Mouse (Mus musculus): ENCODE measurements around the gene Kremen1. TPM values are rescaled to one million over a fixed set of nuclear protein-coding genes. Genes with fewer than 3 reads are reported as not detected.
A peak's percentile ranks its signal among the peaks of the same experiment; 100 is the strongest.

Kremen1 gene
- total RNA-seq, 2 experiments from 2014 or later = 13.1 to 14.6 TPM

DNA sequence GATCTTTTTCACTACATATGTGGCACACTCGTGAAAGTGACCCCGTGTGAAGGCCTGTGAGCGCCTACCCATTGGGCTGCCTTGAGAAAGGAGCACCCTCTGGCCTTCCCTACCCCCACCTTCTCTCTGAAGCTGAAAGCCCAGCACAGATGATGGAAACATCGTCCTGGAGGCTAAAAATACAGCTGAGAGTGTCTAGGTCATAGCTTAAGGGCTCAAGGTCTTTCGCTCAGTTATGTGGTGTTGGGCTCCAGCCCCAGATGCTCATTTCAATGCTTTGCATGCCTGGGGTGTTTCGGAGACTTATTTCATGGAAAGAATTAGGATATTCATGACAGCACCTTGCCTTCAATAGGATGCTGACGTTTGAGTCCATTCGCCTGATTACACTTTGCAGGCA lies 4.4 kb upstream of the Kremen1 start:
- DNase-seq = no peak

DNA sequence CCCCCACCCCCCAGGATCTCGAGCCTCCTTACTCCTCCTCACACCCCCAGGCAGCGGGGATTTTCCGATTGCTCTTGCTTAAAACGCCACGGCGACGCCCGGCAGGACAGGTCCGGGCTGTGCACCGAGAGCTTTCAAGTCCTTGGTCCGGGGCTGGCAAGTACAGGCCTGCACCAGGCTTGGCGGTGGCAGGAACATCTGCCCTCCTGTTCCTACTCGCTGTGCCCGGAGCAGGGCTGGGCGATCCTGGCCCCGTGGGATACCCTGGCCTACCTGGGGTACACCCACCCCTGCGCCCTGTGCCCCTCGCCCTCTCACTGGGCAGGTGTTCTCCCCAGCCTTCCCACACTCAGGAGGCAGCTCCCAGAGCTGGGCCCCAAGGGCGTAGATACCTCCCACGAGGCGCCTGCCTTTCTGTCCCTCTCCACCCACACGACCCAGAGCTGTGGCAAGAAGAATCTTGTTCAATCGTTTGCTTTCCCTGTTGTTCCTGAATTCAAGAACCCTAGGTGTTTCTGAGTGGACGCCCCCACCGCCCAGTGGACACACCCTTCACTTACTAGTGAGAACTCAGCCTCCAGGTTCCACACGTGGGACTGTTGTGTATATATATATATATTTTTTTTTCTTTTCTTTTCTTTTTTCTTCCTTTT lies 1.8 kb upstream of the Kremen1 start:
- no peak for DNase-seq

DNA sequence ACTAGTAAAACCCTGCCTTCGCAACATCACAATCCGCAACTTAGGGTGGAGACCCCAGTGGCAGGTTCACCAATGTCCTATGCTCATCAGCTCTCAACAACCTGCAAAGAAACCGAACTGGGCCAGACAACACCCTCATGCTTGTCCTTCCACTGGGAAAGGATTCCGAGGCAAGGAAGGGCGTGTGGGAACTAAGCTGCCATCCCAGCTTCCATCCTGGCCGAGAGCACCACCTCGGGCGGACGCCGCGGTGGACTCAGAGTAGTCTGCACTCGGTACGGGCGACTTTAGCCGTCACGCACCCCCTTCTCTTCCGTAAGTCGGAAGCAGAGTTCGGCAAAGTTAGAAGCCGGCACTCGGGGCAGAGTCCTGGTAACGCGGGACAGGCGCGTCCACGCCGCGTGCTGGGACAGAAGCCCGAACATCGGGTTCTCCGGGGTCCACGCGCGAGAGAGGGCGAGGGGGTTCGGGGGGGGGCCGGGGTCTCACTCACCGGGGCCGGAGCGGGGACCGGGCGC lies 357 bp downstream of the Kremen1 start:
- DNase-seq = no peak

DNA sequence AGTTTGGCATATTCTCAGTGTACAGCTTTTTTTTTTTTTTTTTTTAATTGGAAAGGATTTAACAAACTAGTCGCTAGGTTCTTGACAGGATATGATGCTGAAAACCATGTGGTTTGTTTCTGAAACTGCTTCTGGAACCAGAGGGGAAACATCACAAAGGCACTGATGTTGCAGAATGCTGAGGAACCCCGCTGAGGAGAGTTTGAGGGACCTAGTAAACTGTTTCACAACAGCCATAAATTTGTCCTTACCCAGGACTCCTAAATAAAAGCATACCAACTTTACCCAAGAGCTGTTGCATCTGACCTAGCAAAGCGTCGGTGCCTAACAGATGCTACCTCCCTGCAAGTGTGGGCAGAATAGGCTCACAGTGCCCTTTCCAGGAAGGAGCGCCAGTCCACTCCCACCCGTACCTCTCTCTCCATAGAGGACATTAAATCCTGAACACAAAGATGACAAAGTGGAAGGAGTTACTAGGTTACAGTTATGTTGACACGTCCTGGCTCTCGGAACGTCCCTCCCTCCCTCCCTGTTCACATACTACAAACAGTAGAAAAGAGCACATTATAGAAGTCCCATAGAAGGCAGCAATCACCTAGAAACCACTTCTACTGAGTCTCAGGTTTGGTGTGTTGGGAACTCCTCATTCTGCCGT lies 1.3 kb downstream of the Kremen1 start:
- no peak for DNase-seq

DNA sequence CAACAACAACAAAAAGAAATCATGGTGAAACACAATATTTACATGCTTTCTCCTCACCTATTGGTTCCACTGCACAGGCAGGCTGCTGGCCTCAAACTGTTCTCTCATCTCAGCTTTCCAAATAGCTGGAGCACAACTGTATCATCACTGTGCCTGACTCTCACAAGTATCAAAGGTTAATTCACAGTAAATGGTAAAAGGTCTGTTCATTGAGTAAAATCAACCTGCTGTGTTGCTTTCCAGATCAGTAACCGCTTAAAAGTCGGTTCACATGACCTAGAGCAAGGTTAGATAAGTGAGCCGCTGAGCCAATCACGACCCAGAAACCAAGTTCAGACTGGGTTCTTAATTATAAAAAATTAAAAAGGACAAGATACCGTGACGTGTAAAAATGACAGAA lies 3.3 kb downstream of the Kremen1 start:
- no peak for DNase-seq

DNA sequence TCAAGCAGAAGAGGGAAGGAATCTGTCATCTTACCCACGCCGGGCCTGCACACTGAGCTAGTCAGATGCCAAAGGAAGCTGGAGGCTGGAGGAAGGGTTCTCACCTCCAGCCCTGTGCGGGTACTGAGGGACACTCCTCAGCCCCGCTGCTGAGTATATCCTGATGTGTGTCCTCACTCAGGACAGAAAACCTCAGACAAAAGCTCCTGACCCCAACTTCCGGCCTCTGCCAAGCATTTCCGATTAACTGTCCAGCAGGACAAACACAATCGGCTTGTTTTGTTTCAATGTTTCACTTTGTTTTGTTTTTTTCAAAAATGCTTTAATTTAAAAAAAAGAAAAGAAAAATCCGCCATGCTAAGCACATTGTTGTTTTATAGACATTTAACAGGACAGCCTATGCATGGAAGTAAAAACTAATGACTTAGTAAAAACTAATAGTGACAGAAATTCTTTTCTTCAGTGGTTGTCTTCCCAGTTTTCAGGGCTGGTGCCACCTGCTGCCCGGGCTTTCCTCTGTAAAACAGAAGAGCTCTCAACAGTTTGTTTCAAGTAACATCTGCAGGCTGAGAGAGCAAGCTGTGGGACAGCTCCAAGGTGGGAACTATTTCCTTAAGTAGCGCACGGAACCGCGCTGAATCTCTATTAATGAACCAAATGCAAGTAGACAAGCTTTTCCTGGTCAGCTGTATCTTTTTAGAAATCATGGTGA lies 4.1 kb downstream of the Kremen1 start:
- DNase-seq = no peak

DNA sequence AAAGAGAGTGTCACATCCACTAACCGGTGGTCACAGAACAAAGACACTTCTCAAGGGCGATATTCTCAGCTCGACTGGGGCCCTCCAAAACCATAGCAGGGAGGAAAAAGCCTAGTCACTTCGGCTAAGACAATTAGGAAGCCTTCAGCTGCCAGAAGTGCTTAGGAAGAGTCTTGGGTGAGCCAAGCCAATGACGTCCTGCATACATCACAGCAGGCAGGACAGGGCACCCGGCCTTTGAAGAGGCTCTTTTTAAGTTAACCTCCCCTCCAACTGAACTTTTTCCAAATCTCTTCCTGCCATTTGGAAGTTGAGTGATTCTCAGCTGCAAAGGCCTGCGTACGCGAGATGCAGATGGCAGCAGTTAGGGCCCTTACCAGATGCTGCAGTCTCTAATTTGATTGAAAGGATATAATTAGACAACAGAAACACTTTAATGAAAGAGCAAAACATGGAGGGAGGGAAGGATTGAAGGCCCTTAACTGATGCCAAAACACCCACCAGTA lies 5.8 kb downstream of the Kremen1 start:
- DNase-seq = peak in 1 of 2 experiments; percentile 33

DNA sequence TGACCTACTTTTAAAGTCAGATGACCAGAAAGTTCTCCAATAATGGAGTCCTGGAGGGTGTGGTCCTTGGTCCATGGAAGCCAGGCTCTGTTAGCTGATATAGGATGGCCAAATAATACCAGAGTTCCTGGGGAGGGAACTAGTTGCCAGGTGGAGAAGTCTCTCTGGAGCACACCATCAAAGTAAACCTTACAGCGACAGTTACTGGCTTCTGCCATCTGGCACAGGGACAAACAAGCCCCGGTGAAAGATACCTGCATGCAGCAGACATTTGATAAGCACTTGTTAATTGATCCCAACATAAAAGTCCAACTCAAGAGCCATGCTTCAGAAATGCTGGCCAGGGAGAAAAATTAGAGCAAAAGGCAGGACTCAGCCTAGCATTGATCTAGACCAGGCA lies 7.3 kb downstream of the Kremen1 start:
- no peak for DNase-seq

DNA sequence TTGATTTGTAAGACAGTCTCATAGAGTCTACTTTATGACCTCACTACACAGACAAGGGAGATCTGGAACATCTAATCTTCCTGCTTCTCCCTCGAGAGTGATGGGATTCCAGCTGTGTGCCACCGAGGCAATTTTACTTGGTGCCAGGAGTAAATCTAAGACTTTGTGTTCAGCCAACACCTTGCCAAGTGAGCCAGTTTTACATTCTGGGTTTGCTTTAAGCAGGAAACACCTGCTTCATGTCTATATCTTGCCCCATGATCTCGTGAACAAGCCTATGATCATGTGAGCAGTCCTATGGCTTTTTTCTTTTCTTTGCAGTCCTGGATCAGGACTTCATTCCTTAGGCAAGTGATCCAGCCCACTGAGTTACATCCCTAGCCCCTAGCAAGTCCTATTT lies 7.8 kb downstream of the Kremen1 start:
- DNase-seq = no peak

DNA sequence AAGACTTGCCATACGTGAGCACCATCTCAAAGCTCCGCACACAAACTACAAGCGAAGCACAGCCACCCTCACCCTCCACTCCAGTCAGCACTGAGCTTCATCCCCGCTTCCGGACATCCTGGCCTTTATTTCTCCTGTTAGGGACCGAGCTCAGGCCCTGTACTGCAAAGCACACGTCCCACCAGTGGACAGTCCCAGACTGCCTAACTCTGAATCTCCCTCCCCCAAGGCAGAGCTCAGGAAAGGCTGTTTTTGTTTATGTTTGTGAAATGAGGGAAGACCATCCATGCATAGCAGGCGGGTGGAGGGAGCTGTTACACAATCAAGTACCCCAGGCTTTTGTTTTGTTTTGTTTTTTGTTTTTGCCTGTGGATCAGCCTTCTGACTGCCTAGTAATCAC lies 8.6 kb downstream of the Kremen1 start:
- no peak for DNase-seq

DNA sequence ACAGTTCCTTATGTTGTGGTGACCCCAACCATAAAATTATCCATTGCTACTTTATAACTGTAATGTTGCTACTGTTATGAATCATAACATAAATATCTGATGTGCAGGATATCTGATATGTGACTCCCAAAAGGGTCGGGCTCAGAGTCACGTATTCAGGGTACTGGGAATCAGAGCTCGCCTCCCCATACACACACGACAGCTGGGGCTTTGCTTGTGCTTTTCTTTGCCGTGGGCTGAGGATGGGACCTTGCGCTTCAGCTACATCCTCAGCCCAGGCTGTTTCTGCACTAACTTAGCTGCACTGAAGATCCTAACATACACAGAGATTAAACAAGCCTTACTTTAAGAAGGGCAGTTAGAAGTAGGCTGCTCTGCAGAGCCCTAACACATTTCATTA lies 10.2 kb downstream of the Kremen1 start:
- DNase-seq = no peak

DNA sequence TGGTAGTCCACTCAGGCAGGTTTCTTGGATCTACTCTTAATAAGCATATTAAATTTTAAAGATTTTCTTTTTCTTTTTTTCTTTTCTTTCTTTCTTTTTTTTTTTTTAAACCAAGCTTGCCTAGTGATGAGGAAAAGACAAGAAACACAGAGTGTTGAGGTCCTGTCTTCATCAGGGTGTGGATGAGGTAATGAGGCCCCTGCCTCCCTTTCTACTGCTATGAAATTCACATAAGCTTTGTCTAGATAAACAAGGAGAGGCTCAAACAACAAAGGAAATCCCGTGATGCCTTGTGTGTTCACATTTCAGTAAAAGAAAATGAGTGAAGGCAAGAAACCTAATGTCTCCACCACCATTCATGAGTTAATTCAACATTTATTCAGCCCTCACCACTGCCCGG lies 13.2 kb downstream of the Kremen1 start:
- no peak for DNase-seq

DNA sequence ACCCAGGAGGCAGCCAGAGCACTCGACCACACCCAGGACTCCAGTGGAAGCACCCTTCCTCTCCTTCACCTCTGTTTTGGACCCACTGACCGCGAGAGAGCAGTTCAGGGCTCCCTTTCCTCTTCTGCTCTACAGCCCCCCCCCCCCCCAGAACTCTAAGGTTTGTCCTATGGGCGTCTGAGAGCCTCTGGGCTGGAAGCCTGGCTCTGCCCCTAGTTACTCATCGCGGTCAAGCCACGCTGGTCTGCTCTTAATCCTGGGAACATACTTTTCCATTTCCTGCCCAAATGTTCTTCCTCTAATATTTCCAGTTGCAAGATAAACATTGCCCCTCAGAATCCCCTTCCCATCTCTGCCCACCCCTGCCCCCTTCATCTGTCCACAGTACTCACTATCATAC lies 15.9 kb downstream of the Kremen1 start:
- no peak for DNase-seq

DNA sequence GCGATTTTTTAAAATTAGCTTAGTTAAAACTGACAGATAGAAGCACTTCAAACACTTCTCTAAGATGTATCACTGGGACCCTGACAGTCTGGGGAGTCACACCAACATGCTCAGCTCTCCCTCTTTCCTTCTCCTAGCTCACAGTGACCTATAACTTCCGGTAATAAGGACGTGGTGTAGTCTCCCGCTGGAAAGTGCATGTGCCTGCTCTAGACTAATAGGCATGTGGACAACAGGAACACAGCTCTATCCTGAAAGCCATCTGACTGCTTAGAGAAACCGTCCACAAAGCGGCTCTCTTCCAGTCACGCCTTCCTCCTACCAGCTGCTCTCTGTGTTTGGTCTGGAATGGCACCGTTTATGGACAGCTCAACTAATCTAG lies 16.6 kb downstream of the Kremen1 start:
- DNase-seq = no peak

DNA sequence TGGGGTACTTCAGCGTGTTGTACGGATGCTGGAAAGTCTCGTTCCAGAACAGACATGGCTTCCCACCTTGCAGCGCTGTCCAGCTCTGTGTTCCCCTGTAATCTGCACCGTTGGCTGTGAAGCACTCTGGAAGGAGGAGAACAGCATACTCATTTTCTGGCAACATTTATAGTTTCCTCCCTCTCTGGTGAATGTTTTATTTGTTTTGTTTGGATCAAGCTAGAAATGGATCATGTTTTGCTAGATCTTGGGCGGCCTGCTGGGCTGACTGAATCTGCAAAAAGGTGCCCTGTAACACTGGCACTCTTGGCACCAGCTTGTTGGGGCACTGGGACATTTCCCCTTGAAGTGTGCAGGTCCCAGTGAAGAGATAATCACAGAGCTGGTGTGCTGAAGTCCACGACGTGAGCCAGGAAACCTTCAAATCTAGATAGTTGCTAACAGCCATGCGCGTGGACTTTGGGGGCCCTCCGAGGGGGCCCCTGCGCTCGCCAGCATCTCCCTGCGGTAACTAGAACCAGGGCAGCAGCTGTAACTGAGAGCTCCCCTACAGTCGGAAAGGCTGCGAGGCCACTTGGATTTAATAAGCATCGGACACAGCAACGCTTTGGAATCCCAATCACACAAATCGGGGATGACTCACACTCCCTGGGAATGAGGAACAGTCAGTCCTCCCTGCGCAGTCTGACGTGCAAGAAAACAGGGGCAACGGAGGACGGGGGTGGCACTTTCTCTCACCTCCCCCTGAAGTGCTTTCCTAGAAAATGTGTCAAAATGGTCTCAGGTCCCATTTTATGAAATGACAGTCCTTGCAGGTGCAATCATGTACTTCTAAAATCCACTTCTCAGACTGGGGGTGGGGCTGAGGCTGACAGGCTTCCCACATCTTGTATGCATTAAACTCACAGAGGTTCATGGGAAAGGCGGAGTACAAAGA lies 17.3 kb downstream of the Kremen1 start:
- peak; percentile 60 to 65 for DNase-seq

DNA sequence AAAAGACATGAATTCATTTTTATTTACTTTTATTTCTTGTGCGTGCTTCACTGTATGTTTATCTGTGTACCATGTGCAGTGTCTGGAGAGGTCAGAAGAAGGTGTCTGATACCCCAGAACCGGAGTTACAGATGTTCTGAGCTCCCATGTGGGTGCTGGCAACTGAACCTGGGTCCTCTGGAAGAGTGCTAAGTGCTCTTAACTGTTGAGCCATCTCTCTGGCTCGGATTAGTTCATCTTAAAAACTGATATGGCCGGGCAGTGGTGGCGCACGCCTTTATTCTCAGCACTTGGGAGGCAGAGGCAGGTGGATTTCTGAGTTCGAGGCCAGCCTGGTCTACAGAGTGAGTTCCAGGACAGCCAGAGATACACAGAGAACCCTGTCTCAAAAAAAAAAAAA lies 18.1 kb downstream of the Kremen1 start:
- no peak for DNase-seq

DNA sequence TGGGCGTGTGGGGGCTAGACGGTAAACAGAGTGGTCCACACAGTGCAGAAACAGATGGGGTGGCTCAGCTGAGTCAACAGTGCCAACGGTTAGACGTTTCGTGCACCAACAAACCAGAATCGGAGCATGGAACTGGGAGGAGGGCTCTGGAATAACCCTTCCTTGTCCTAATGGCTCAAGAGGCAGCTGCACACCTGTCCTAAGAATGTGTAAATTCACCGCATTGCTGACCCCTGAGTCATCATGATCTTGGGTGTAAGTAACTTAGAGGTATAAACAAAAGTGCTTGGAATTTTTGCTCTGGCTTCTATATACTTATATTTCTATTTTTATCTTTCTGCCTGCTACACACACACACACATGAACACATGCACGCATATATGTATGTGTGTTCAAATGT lies 19.2 kb downstream of the Kremen1 start:
- DNase-seq = no peak

DNA sequence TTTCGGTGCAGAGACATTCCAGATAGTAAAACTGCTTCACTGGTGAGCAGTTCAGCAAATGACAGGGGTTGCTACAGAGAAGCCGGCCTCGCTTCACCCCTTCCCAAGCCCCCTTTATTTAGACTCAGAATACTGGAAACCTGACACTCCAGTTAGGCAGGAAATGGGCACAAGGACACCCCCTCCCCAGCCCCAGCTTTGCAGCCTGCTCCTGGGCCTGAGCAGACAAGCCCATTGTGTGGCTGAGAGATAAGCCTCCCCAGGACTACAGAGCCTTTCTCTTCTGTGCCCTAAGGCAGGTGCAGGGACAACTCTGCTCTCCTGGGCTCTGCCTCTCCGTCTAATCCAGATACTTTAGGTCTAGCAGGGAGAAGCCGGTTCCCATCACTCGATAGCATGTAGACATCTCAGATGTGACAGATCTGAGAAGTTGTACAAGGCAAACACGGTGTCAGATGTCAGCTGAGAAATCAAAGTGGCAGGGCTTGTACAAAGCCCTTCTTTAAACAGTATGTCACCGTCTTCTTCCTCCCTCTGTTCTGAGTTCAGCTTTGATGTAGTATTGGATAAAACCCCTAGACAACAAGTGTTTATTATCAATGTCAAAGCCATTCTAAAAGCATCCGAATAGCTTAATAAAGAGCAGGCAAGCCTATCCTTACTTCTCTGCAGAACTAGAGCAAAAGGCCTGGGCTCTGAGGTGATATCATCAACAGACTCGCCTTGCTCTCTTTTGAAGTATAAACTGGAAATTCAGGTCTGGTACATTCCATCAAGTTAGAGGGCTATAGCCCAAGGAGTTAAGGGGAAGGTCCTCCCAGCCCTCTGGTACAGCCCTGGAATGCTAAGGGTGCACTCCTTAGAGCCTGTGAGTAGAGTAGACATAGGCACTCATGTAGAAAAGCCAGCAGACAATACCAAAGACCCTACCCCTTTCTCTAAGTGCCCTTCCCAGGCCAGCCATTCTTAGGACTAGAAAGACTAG lies 21.4 kb downstream of the Kremen1 start:
- DNase-seq = no peak

DNA sequence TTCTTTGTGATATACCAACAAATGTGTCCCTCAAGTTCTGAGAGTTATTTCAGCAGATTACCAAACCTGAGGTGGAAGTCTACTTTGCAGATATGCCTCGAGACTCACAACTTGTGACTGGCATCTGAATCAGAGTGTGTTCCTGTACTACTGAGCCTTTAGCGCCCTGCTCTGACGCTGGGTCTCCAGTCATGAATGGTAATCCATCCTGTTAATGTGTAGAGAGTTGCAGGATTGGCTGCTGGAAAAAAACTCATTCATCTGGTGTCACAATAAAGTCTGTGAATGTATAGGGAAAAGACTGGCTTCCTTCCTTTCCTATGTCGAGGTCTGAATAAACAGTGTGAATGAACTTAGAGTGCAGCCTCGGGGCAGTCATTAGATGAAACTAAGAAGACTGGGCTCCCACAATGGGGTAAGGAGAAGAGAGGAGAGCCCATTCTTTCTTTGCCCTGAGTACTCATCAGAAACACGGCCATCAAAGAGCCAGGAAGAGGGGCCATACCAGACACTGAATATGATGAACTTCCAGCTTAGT lies 41.4 kb downstream of the Kremen1 start:
- DNase-seq = no peak

DNA sequence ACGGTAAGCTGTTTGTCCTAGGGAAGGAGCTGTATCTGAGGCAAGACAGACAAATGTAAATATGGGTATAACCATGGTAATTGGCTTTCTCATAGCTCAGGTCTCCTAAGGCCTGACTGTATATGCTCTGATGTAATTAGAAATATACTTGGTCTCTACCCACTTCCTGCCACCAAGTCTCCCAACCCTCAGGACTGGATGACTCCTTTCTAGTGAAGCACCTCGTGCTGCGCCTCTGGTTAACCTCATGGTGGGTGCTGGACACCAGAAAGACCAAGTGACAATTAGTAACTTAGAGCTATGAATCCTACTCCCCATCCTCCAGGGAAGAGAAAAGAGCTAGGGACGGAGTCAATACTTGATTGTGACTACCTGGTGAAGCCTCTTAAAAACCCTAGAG lies 42.0 kb downstream of the Kremen1 start:
- no peak for DNase-seq
